Mouse (Mus musculus): ENCODE measurements around the gene Mttp. TPM values are rescaled to one million over a fixed set of nuclear protein-coding genes. Genes with fewer than 3 reads are reported as not detected.
A peak's percentile ranks its signal among the peaks of the same experiment; 100 is the strongest.

The Mttp gene
- total RNA-seq, 2 experiments from 2014 or later: 1.9 to 2.7 TPM

DNA sequence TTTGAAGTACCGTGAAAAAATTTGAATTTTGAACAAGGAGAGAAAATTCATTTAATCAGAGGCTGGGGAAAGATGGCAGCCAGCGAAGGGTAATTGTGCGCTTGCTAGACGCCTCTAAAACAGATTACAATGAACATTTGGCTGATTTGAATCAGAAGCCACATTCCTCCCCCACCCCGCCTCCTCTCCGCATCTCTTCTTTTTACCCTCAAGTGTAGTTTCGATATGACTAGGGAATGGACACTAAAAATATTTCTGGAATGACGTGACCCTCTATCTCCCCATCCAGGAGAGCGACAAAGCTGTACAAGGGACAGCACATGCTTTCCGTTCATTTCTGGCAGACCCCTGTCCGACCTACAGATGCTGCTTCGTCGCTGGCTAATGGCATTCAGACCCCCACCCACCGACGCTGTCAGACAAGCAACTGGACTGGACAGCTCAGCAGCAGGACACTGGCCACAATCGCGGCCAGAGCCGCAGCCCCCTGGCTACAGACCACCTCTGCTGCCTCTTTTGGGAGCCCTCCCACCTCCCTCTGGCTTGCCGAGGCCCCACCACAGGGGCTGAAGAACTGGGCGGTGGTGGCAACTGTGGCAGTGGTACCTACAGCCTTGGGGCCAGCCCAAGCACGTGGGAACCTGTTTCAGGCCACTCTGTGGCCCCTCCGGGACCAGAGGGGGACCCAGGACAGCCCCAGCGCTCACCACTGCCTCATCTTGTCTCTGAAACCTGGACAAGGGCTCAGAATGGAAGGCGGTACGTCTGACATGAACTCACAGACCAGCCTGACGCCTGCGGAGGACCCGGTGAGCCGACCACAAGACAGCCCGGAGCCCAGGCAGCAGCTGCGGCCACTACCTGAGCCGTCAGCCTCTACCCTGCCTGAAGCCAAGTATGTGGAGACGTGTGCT lies 79.8 kb downstream of the Mttp start, which contains the start of gene 1110002E22Rik:
TSS of gene 1110002E22Rik (plus strand) at position 321 of the 914 bp plus-strand sequence.
- intact Hi-C loops (cut with DNase I; ENCODE audit: low total_unique reads): no loop called here
- DNase-seq: peak; percentile 29

- intact Hi-C loops (cut with DNase I; ENCODE audit: low total_unique reads): no loop called here
- peak; percentile 82 for DNase-seq
These were observed 80.9 kb downstream of the Mttp start for GRCm38 (mm10) chr3:138063731-138064329.

GRCm38 (mm10) chr3:138062673-138063072 lies 82.1 kb downstream of the Mttp start:
- intact Hi-C loops (cut with DNase I; ENCODE audit: low total_unique reads): no loop called here
- no peak for DNase-seq

DNA sequence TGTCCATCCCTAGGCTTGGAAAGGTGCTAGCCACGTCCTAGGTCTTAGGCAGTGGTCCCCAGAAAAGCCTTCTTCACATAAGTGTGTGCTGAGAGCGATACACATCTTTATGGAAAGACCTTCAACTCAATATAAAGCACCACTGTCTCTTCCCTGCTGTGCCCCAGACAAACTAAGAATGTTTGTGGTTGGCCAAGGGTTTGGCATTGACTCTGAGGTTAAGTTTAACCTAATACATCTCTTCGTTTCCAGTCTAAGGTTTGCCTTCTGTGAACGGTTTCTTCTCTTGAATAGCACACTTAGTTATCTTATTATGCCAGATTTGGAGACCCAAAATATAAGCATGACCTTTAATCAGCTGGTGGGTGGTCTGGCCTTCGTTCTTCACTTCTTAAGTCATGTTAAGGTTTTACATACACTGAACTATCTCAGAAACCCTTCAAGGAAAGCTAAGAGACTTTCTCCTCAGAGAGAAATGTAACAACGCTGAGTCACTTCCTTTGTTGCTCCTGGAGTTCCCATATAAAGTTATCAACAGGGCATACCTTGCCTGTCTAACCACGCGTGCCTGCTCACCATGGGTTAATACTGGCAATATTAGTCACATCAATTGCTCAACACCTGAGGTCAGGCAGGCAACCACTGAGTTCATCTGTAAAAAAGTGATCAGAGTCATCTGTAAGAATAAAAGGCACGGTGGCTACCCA lies 83.4 kb downstream of the Mttp start:
- intact Hi-C loops (cut with DNase I; ENCODE audit: low total_unique reads): no loop called here
- DNase-seq: no peak

- no peak for DNase-seq
- intact Hi-C loops (cut with DNase I; ENCODE audit: low total_unique reads): no loop called here
These were observed 84.3 kb downstream of the Mttp start for GRCm38 (mm10) chr3:138060429-138060828.

DNA sequence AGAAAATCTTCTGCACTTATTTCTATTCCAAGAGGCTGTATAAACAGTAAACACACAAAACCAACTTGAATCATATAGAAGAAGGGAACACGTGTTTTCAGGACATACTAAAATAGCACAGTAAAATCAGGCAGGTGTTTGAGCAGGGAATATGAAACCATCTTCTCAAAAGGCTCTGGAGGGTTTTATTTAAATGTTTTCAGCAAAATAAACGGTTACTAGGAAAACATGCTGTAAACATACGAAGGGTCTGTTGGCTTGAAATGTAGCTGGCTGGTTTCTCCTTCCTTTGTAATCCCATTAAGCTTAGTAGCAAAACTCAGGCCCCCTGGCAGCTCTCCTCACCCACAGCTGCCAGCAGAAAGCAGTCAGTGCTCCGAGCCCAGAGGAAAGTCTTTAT lies 86.5 kb downstream of the Mttp start:
- no peak for DNase-seq
- intact Hi-C loops (cut with DNase I; ENCODE audit: low total_unique reads): no loop called here

- intact Hi-C loops (cut with DNase I; ENCODE audit: low total_unique reads): no loop called here
- DNase-seq: no peak
These were observed 87.8 kb downstream of the Mttp start for GRCm38 (mm10) chr3:138056976-138057375.

DNA sequence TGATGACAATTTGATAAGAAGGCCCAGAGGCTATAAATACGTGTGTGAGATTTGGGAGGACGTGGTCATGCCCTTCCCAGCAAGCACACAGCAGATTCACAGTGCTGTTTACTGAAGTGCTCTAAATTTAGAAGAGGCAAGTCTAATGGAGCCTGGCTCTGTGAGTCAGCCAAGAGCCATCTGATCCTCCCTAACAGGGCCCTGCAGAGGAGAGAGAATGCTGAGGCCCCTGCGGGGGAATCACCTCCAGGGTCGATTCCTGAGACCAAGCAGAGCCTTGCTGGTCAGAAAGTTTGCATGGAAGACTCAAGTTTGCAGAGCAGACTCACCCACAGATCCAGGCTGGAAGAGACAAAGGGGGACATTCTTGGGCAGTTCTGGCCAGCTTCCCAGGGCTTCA lies 90.8 kb downstream of the Mttp start:
- peak; percentile 37 for DNase-seq
- intact Hi-C loops (cut with DNase I; ENCODE audit: low total_unique reads): no loop called here

GRCm38 (mm10) chr3:138051431-138051830 lies 93.3 kb downstream of the Mttp start:
- intact Hi-C loops (cut with DNase I; ENCODE audit: low total_unique reads): no loop called here
- no peak for DNase-seq

GRCm38 (mm10) chr3:138050772-138051171 lies 94.0 kb downstream of the Mttp start:
- DNase-seq: no peak
- intact Hi-C loops (cut with DNase I; ENCODE audit: low total_unique reads): no loop called here

DNA sequence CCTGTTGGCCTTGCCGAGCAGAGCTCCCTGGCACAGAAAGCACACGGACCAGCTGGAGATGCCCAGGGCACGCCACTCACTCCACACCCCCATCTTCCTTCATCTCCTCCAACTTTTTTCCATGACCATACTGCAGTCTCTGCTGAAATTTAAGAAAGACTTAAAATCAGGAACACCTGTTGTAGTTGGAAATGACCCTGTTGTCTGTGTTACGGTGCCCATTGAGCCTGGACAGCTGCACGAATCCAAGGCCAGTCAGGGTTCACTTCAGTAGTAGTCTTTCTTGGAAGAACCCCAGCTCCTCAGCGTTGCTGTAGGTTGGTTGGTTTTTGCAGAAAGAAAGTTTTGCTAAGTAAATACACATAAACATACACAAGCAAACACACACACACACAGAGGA lies 95.2 kb downstream of the Mttp start:
- DNase-seq: peak; percentile 27
- intact Hi-C loops (cut with DNase I; ENCODE audit: low total_unique reads): no loop called here

- no peak for DNase-seq
- intact Hi-C loops (cut with DNase I; ENCODE audit: low total_unique reads): no loop called here
These were observed 101.5 kb downstream of the Mttp start for GRCm38 (mm10) chr3:138043316-138043715.

- intact Hi-C loops (cut with DNase I; ENCODE audit: low total_unique reads): no loop called here
- no peak for DNase-seq
These were observed 103.0 kb downstream of the Mttp start for GRCm38 (mm10) chr3:138041591-138042301.

- intact Hi-C loops (cut with DNase I; ENCODE audit: low total_unique reads): no loop called here
- DNase-seq: no peak
These were observed 103.8 kb downstream of the Mttp start for GRCm38 (mm10) chr3:138040938-138041337.

Other genes starting within 250 kb of the Mttp start
- 10 to 100 TPM; 47.3 to 51.2 TPM for gene Lamtor3, start 226.5 kb downstream of the Mttp start, total RNA-seq (2021)
- gene Dapp1, start 163.4 kb downstream of the Mttp start, total RNA-seq (2021): 1 to 10 TPM in 1 of 2 experiments, under 1 TPM in 1; 0.84 to 1.1 TPM
- 100 to 1,000 TPM; 105 to 170 TPM for gene 1110002E22Rik, start 79.9 kb downstream of the Mttp start, total RNA-seq (2021)
- gene Gm5105, start 77.6 kb downstream of the Mttp start, total RNA-seq (2021): 1 to 10 TPM; 1.4 to 1.6 TPM
- 1 to 10 TPM; 2.4 to 2.5 TPM for gene Trmt10a, start 1.5 kb downstream of the Mttp start, total RNA-seq (2021)
- not detected for gene 4930579F01Rik, start 48.9 kb upstream of the Mttp start, total RNA-seq (2021)
- under 1 TPM; 0.13 to 0.37 TPM for gene Adh7, start 72.8 kb upstream of the Mttp start, total RNA-seq (2021)
- 10 to 100 TPM; 46.4 to 90.8 TPM for gene Adh1, start 116.0 kb upstream of the Mttp start, total RNA-seq (2021)
- not detected for gene Adh6a, start 168.3 kb upstream of the Mttp start, total RNA-seq (2021)
- gene Adh6b, start 196.8 kb upstream of the Mttp start, total RNA-seq (2021): under 1 TPM in 1 of 2 experiments, not detected in 1; 0.16 TPM